Mouse (Mus musculus) lung, postnatal 14 days (tissue): ENCODE measurements around the gene Ighmbp2.
"Not testable (repeated sequence)": the region's sequence is repeated elsewhere in the genome, so short reads cannot be mapped to it uniquely, and the experiment has no call there.

ENCODE experiments used
- DNase-seq: peaks from one replicate; pipeline ENCODE4 v3.0.0; 2021

The Ighmbp2 gene

GRCm38 (mm10) chr19:3275744-3276365 is 7.0 kb downstream of the Ighmbp2 start:
- DNase-seq, result no peak

GRCm38 (mm10) chr19:3273331-3273730 is 9.5 kb downstream of the Ighmbp2 start:
- no peak for DNase-seq

DNA sequence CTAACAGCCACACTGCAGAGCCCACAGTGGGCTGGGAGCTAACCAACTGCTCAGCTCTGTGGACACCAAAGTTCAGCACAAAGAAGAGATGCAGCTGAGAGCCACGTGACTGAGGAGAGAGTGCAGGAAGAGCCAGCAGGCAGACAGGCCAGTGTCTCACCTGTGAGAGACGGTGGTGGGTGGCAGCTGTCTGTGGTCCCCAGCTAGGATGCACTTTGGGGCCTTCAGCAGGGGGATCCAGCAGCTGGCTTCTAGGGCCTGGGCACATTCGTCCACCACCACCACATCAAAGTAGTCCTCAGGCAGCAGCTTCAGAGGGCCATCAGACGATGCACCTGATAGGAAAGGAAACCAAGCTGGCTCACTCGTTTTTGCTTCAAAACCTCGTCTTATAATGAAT is 11.5 kb downstream of the Ighmbp2 start:
- no peak for DNase-seq

DNA sequence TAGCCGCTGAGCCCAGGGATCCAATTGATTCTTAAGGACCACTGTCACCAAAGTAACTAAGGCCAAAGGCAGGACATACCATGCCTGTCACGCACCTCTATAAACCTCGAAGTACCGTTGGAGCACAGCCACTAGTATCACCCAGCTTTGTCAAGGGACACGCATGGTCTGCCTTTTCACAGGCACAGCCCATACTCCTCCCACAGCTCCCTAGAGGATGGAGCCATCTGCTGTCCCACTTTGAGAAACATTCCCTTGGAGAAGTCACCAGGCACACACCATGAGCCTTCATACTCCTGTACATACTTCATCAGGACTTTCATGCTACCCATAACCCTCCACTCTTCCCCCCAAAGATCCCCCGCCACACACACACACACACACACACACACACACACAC is 13.0 kb downstream of the Ighmbp2 start:
- no peak for DNase-seq

GRCm38 (mm10) chr19:3269279-3269678 is 13.5 kb downstream of the Ighmbp2 start:
- no peak for DNase-seq

DNA sequence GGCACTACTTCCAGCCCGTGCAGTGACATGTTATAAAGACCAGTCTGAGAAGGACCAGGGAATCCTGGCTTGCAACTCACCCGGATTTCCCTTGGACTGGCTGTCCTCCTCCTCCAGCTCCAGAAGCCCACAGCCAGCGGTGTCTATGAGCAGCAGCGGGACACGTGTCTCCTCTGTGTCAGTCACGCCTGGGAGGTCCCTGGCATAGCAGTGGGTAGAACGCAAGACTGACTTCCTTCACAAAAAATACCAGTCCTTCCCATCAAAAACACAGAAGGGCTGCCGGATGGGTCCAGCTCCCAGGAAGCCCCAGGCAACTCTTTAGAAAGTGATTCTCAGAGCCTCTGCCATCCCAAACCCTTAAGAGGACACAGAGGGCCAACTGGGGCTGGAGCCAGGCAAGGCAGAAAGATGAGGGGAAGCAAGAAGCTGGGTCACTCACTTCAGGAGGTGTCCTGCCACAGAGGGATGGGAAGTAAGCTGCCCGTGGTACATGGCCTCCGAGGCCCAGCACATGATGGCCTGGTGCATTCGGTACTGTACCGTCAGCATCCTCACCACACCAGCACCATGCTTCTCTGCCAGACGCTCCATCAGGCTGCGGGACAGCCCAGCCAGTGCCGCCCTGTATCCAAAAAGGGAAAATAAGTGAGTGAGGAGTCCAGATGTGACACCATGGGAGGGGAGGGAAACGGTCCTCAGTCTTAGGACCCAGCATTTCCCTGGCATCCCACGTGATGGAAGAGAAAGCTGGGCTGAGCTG is 14.4 kb downstream of the Ighmbp2 start:
- no peak for DNase-seq

DNA sequence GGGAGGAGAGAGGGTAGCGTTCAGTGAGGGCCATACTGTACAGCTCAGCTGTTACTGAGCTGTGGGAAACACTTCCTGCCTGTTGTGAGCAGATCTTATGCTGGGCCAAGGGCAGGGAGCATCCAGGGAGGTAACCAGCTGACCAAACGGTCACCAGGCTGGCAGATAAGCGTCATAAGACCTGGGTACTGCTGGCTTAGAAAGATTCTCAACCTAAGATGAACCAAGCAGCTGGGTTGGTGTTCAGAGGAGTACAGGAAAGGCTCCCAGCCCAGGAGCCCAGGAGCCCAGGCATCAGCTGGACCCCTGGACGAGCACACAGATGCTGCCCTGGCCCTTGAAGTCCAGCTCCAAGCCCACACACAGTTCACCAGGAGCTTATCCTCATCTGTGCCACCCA is 15.5 kb downstream of the Ighmbp2 start:
- no peak for DNase-seq

GRCm38 (mm10) chr19:3266676-3267075 is 16.1 kb downstream of the Ighmbp2 start:
- DNase-seq, result no peak

DNA sequence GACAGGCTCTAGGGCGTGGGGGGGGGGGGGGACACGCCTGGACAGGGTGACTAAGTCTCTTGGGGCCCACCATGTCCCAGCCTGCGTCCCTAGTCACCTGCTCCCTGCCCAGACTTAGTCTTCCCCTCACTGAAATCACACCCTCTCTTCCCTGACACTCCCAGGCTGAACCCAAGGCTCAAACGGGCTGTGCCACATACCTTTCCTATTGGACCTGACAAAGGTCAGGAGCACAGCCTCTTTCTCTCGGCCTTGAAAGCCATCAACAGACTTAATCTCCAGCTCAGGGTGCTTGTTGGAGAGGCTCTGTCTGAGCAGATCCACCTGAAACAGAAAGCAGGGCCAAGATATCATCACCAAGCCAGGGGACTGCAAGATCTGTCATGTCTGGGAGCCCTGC is 16.7 kb downstream of the Ighmbp2 start:
- DNase-seq, result no peak

DNA sequence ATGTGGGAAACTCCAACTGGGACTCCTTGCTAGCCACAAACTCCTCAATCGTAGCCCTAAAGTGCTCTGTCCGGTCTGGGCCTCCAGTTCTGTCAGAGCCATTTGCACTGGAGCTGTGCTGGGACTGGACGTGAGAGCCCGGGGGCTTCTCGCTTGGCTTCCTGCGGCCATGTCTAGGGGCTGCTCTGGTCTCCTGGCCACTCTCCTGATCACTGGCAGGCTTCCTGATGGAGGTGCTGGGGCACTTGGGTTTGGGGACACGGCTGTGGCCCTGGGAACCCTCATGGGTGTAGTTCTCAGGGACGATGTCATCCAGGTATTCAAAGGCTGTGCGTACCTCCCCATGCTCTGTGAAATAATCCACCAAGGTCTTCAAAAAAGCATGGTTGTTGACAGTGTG is 17.6 kb downstream of the Ighmbp2 start:
- no peak for DNase-seq

- DNase-seq, result no peak
Measured at GRCm38 (mm10) chr19:3264348-3264747, 18.5 kb downstream of the Ighmbp2 start.

- DNase-seq, result no peak
Measured at GRCm38 (mm10) chr19:3261764-3262525, 20.9 kb downstream of the Ighmbp2 start.

GRCm38 (mm10) chr19:3261336-3261735 is 21.5 kb downstream of the Ighmbp2 start:
- DNase-seq, result no peak

GRCm38 (mm10) chr19:3260591-3260990 is 22.2 kb downstream of the Ighmbp2 start:
- DNase-seq, result no peak

GRCm38 (mm10) chr19:3260016-3260415 is 22.8 kb downstream of the Ighmbp2 start:
- DNase-seq, result no peak

DNA sequence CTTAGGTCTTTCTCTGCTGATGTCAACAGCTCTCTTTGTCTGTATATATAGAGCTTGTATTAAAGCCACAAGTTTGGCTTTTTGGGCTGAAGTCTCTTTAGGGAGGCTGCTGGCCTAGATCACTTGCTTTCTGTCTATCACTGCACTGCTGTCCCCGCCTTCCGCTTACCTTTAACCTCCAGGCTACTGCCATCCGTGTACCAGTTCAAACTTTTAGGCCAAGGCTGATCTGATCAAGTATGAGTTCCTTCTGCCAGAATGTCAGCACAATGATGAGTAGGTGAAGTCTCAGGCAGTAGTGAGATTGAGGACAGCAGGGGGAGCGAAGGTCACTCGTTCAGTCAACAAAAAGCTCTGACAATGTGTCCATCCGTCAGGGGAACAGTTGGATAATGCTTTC is 57.6 kb downstream of the Ighmbp2 start:
- not testable (repeated sequence) for DNase-seq

GRCm38 (mm10) chr19:3214937-3215336 is 67.9 kb downstream of the Ighmbp2 start:
- DNase-seq, result not testable (repeated sequence)
